Mouse (Mus musculus): ENCODE data around the gene Ptger1.

The Ptger1 gene

GRCm38 (mm10) chr8:83656043-83656442 lies 10.4 kb upstream of the Ptger1 start:
- no peak for DNase-seq (ENCODE audit: low spot score in 2 of 2)

GRCm38 (mm10) chr8:83656484-83657246 lies 9.8 kb upstream of the Ptger1 start:
- no peak for DNase-seq (ENCODE audit: low spot score in 2 of 2)

- no peak for DNase-seq (ENCODE audit: low spot score in 2 of 2)
Measured at GRCm38 (mm10) chr8:83660545-83660944, 5.9 kb upstream of the Ptger1 start.

GRCm38 (mm10) chr8:83660995-83661680 lies 5.3 kb upstream of the Ptger1 start:
- no peak for DNase-seq (ENCODE audit: low spot score in 2 of 2)

- DNase-seq (ENCODE audit: low spot score in 2 of 2), result peak; percentile 81 to 90
Measured at GRCm38 (mm10) chr8:83662421-83662826, 4.1 kb upstream of the Ptger1 start.

GRCm38 (mm10) chr8:83664096-83664495 lies 2.4 kb upstream of the Ptger1 start:
- no peak for DNase-seq (ENCODE audit: low spot score in 2 of 2)

- no peak for DNase-seq (ENCODE audit: low spot score in 2 of 2)
Measured at GRCm38 (mm10) chr8:83664931-83665625, 1.4 kb upstream of the Ptger1 start.

- DNase-seq (ENCODE audit: low spot score in 2 of 2), result no peak
Measured at GRCm38 (mm10) chr8:83666866-83667234, 372 bp downstream of the Ptger1 start.

DNA sequence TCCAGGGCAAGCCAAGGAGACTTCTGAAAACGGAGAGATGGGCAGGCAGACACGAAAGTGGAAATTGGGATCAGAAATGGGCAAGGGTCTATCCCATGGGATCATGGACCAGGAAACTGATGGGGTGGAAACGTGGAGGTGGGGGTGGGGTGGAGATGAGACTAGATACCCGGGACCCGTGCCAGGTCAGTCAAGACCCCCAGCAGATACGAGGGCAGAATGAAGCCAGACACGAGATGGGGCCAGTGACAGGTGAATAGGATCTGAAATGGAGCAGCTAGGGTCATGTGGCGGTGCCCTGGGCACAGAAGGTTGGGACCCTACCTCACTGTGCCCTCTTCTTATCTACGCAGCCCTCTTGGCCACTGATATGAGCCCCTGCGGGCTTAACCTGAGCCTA lies 1.0 kb downstream of the Ptger1 start:
- DNase-seq (ENCODE audit: low spot score in 2 of 2), result no peak

DNA sequence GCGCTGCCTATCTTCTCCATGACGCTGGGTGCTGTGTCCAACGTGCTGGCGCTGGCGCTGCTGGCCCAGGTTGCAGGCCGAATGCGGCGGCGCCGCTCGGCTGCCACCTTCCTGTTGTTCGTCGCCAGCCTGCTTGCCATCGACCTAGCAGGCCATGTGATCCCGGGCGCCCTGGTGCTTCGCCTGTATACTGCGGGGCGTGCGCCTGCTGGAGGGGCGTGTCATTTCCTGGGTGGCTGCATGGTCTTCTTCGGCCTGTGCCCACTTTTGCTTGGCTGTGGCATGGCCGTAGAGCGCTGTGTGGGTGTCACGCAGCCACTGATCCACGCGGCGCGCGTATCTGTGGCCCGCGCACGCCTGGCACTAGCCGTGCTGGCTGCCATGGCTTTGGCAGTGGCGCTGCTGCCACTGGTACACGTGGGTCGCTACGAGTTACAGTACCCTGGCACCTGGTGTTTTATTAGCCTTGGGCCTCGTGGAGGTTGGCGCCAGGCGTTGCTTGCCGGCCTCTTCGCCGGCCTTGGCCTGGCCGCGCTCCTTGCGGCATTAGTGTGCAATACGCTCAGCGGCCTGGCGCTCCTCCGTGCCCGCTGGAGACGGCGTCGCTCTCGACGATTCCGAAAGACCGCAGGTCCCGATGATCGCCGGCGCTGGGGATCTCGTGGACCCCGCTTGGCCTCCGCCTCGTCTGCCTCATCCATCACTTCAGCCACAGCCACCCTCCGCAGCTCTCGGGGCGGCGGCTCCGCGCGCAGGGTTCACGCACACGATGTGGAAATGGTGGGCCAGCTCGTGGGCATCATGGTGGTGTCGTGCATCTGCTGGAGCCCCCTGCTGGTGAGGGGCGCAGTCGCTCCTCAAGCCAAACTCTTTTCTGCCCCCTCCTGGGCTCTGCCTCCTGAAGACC lies 1.8 kb downstream of the Ptger1 start:
- no peak for DNase-seq (ENCODE audit: low spot score in 2 of 2)

GRCm38 (mm10) chr8:83669013-83669412 lies 2.5 kb downstream of the Ptger1 start:
- no peak for DNase-seq (ENCODE audit: low spot score in 2 of 2)

GRCm38 (mm10) chr8:83672936-83673335 lies 6.5 kb downstream of the Ptger1 start:
- DNase-seq (ENCODE audit: low spot score in 2 of 2), result no peak

DNA sequence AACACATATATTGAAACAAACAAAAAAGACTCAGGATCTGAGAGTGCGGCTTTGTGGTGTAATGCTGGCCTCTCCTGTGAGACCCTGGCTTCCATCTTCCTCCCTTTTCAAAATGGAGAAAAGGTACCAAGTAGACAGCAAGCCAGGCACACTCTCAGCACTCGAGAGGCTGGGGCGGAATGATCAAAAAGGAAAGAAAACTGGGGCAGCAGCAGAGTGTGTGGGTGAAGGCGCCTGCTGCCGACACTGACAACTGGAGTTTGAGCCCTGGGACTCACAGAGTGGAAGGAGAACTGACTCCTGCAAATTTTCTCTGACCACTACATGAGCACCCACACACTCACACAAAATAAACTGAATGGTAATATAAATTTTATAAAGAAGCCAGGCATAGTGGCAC lies 8.0 kb downstream of the Ptger1 start:
- DNase-seq (ENCODE audit: low spot score in 2 of 2), result no peak

GRCm38 (mm10) chr8:83679866-83680265 lies 13.4 kb downstream of the Ptger1 start:
- no peak for DNase-seq (ENCODE audit: low spot score in 2 of 2)

DNA sequence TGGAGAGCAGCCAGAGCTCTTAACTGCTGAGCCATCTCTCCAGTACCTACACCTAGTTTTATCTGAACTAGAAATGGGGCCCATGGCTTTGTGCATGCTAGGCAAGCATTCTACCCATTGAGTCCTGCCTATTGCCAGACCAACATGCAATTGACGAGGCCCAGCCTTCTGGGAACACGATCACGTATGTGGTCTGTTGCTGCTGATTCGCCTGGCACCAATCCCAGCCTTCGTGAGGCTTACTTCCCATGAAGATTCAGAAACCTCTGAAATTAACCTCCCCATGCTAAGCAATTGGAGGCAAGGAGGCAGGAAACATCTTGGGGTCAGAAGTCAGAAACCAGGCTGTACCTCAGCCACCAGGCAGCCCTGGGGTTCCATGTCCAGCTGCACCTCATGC lies 14.1 kb downstream of the Ptger1 start:
- no peak for DNase-seq (ENCODE audit: low spot score in 2 of 2)

DNA sequence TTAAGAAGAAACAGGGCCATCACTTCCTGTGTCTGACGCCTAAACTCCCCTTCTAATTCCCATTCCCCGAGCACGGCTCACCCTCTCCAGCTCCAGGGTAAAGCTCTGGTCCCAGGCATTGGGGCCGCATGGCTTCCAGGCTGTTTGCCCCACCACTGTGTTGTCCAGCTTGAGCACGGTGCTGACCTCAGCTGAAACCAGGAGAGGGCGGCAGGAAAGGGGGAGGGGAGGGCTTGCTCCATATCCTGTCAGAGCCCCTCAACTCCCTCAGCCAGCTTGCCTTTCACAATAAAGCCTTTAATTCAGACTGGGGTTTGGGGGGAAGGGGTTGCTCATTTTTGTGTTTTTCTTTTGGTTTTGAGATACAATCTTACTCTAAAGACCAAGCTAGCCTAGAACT lies 14.6 kb downstream of the Ptger1 start:
- DNase-seq (ENCODE audit: low spot score in 2 of 2), result no peak

DNA sequence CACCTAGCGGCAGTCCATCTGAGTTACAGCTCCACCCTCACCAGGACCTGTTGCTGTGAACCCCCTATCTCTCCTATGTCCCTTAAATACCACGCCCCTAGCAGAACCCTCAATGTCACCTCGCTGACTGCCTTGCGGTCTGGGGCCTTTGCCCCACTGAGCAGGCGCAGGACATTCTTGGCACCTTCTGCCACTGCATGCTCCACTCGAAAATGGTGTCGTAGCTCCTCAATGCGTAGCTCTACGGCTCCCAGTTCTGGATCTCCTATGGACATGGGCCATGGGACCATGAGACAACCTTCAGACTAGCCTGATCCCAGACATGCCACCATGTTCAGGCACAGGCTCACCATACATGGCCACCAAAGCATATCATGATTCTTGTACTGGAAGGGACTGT lies 18.0 kb downstream of the Ptger1 start:
- DNase-seq (ENCODE audit: low spot score in 2 of 2), result no peak

- DNase-seq (ENCODE audit: low spot score in 2 of 2), result no peak
Measured at GRCm38 (mm10) chr8:83689264-83689663, 22.8 kb downstream of the Ptger1 start.

GRCm38 (mm10) chr8:83693609-83694236 lies 27.2 kb downstream of the Ptger1 start:
- no peak for DNase-seq (ENCODE audit: low spot score in 2 of 2)

DNA sequence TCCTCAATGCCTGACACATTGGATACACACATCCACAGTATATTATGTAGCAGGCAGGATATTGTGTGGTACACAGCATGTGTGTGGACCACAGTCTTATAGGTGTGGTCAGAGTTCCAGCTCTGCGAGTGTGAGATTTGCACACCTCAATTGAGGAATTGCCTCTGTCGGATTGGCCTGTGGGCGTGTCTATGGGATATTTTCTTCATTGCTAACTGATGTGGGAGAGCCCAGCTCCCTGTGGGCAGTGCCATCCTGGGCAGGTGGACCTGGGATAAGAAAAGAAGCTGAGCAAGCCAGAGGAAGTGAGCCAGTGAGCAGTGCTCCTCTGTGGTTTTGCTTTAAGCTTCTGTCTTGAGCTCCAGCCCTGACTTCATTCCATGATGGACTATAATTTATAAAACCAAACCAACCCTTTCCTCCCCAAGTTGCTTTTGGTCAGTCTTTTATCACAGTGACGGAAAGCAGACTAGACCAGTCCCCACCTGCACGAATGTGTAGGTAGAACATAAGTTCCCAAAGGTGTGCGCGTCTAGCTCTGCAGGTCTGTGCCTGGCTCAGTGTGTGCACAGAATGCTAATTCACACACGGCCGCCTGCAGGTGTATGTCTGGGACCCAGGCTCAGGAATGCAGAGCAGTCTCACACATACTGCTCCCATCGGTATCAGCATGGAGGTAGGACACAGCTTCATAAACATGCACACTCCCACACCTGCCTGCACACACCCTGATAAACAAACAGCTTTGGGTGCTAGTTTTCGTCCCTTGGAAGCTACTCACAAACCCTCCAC lies 28.1 kb downstream of the Ptger1 start:
- no peak for DNase-seq (ENCODE audit: low spot score in 2 of 2)

Measured in urinary bladder, adult 18-20 months (tissue).